Mouse (Mus musculus) MEL (cell line): ENCODE results near the gene Cmya5. TPM values are rescaled to one million over a fixed set of nuclear protein-coding genes. Genes with fewer than 3 reads are reported as not detected.

Experiments used
- DNase-seq: peaks from one replicate; pipeline ENCODE4 v3.0.0; 2011; ENCODE audit warnings: low read depth, low spot score
- H3K27ac ChIP-seq: 2 replicates; pipeline ENCODE4 v1.5.1; 2012; ENCODE audit warnings: low read depth, mild to moderate bottlenecking, control low read depth, low read length, moderate library complexity; ENCODE audit not compliant: control insufficient read depth
- H3K27me3 ChIP-seq, 2 experiments: fragments of 150-350 bp in 1 of 2; sonication (generic) in 1 of 2; 2 replicates each; pipeline ENCODE4 v1.6.1; 2012; ENCODE audit warnings: low read length in 2 of 2, mild to moderate bottlenecking in 2 of 2, improper control_type of control experiment in 1 of 2, moderate library complexity in 1 of 2; ENCODE audit not compliant: insufficient read depth in 2 of 2, control insufficient read depth in 1 of 2
- H3K36me3 ChIP-seq, 2 experiments: 2 replicates each; pipeline ENCODE4 v1.6.1; 2012 to 2014; ENCODE audit warnings: low read length in 2 of 2, improper control_type of control experiment in 1 of 2, inconsistent platforms in 1 of 2, mild to moderate bottlenecking in 1 of 2; ENCODE audit not compliant: insufficient read depth in 2 of 2, control insufficient read depth in 1 of 2
- H3K4me1 ChIP-seq, 2 experiments: fragments of 150-350 bp in 1 of 2; sonication (generic) in 1 of 2; 2 replicates each; pipeline ENCODE4 v1.6.1; 2012; ENCODE audit warnings: low read length in 2 of 2, improper control_type of control experiment in 1 of 2, mild to moderate bottlenecking in 1 of 2; ENCODE audit not compliant: insufficient read depth in 2 of 2, control insufficient read depth in 1 of 2
- H3K4me3 ChIP-seq, 2 experiments: fragments of 150-350 bp in 1 of 2; sonication (generic) in 1 of 2; 2 replicates each; pipeline ENCODE4 v1.5.1; 2012; ENCODE audit warnings: low read depth in 2 of 2, low read length in 2 of 2, mild to moderate bottlenecking in 2 of 2, moderate library complexity in 2 of 2, control low read depth in 1 of 2, improper control_type of control experiment in 1 of 2; ENCODE audit not compliant: control insufficient read depth in 1 of 2, insufficient read depth in 1 of 2
- H3K79me2 ChIP-seq: 2 replicates; pipeline ENCODE4 v1.6.1; 2012; ENCODE audit warnings: mild to moderate bottlenecking, low read length, moderate library complexity; ENCODE audit not compliant: control insufficient read depth, poor library complexity, insufficient read depth
- H3K9ac ChIP-seq: 2 replicates; pipeline ENCODE4 v1.6.1; 2012; ENCODE audit warnings: low read depth, mild to moderate bottlenecking, control low read depth, low read length, moderate library complexity; ENCODE audit not compliant: control insufficient read depth, poor library complexity, severe bottlenecking
- H3K9me3 ChIP-seq: fragments of 150-350 bp; sonication (generic); replicated peaks from 2 replicates; pipeline ENCODE4 v1.6.1; 2012; ENCODE audit warnings: mild to moderate bottlenecking, low read length, improper control_type of control experiment, moderate library complexity; ENCODE audit not compliant: insufficient read depth
- BHLHE40 ChIP-seq: IDR thresholded peaks from 2 replicates; pipeline ENCODE4 v1.6.1; 2012; ENCODE audit warnings: low read depth, mild to moderate bottlenecking, inconsistent platforms, low read length, improper control_type of control experiment, borderline replicate concordance
- CHD1 ChIP-seq: IDR thresholded peaks from 2 replicates; pipeline ENCODE4 v1.6.1; 2012; ENCODE audit warnings: low read depth, mild to moderate bottlenecking, inconsistent platforms, low read length, improper control_type of control experiment
- CHD2 ChIP-seq: IDR thresholded peaks from 2 replicates; pipeline ENCODE4 v1.6.1; 2011; ENCODE audit warnings: low read length, improper control_type of control experiment
- CTCF ChIP-seq, 3 experiments: IDR thresholded peaks in 2 of 3; conservative IDR thresholded peaks in 1 of 3; 2 replicates each; pipeline ENCODE4 v1.5.1; 2011 to 2012; ENCODE audit warnings: low read length in 3 of 3, low read depth in 2 of 3, mild to moderate bottlenecking in 2 of 3, improper control_type of control experiment in 1 of 3, inconsistent platforms in 1 of 3, mixed read lengths in 1 of 3, moderate library complexity in 1 of 3; ENCODE audit not compliant: control insufficient read depth in 1 of 3, insufficient read depth in 1 of 3, poor library complexity in 1 of 3, severe bottlenecking in 1 of 3
- ELF1 ChIP-seq: IDR thresholded peaks from 2 replicates; pipeline ENCODE4 v1.6.1; 2014; ENCODE audit warnings: low read depth, mild to moderate bottlenecking, inconsistent platforms, low read length, improper control_type of control experiment, moderate library complexity
- EP300 ChIP-seq, 2 experiments: IDR thresholded peaks; 2 replicates each; pipeline ENCODE4 v1.6.1; 2011; ENCODE audit warnings: improper control_type of control experiment in 2 of 2, low read length in 2 of 2, low read depth in 1 of 2, mild to moderate bottlenecking in 1 of 2
- ETS1 ChIP-seq: IDR thresholded peaks from 2 replicates; pipeline ENCODE4 v1.6.1; 2012; ENCODE audit warnings: low read depth, mild to moderate bottlenecking, inconsistent platforms, low read length, improper control_type of control experiment, moderate library complexity
- GABPA ChIP-seq: IDR thresholded peaks from 2 replicates; pipeline ENCODE4 v1.6.1; 2012; ENCODE audit warnings: low read depth, mild to moderate bottlenecking, inconsistent platforms, low read length, improper control_type of control experiment, moderate library complexity
- GATA1 ChIP-seq: IDR thresholded peaks from 2 replicates; pipeline ENCODE4 v1.6.1; 2011; ENCODE audit warnings: low read depth, low read length, improper control_type of control experiment
- HCFC1 ChIP-seq: IDR thresholded peaks from 2 replicates; pipeline ENCODE4 v1.6.1; 2012; ENCODE audit warnings: low read depth, mild to moderate bottlenecking, inconsistent platforms, low read length, improper control_type of control experiment, moderate library complexity
- KAT2A ChIP-seq: conservative IDR thresholded peaks from 2 replicates; pipeline ENCODE4 v1.6.1; 2012; ENCODE audit warnings: low read depth, low read length, improper control_type of control experiment, inconsistent platforms
- MAZ ChIP-seq: IDR thresholded peaks from 2 replicates; pipeline ENCODE4 v1.6.1; 2012; ENCODE audit warnings: low read depth, mild to moderate bottlenecking, inconsistent platforms, low read length, improper control_type of control experiment
- MEF2A ChIP-seq: IDR thresholded peaks from 2 replicates; pipeline ENCODE4 v1.6.1; 2014; ENCODE audit warnings: low read depth, mild to moderate bottlenecking, inconsistent platforms, low read length, improper control_type of control experiment; ENCODE audit not compliant: poor library complexity, insufficient replicate concordance, severe bottlenecking; ENCODE audit errors: extremely low read depth
- MYB ChIP-seq: IDR thresholded peaks from 2 replicates; pipeline ENCODE4 v1.6.1; 2011; ENCODE audit warnings: mild to moderate bottlenecking, low read depth, low read length, improper control_type of control experiment
- MYC ChIP-seq: IDR thresholded peaks from 2 replicates; pipeline ENCODE4 v1.6.1; 2011; ENCODE audit warnings: low read depth, mild to moderate bottlenecking, low read length, improper control_type of control experiment, moderate library complexity
- NRF1 ChIP-seq: IDR thresholded peaks from 2 replicates; pipeline ENCODE4 v1.6.1; 2014; ENCODE audit warnings: low read depth, mild to moderate bottlenecking, inconsistent platforms, low read length, improper control_type of control experiment, moderate library complexity; ENCODE audit not compliant: poor library complexity, insufficient read depth, severe bottlenecking
- POLR2A ChIP-seq, 2 experiments: IDR thresholded peaks; 2 replicates each; pipeline ENCODE4 v1.6.1; 2011 to 2012; ENCODE audit warnings: low read length in 2 of 2, mild to moderate bottlenecking in 2 of 2, control low read depth in 1 of 2, improper control_type of control experiment in 1 of 2, low read depth in 1 of 2, moderate library complexity in 1 of 2; ENCODE audit not compliant: control insufficient read depth in 1 of 2, insufficient read depth in 1 of 2, poor library complexity in 1 of 2
- POLR2AphosphoS5 ChIP-seq: IDR thresholded peaks from 2 replicates; pipeline ENCODE4 v1.6.1; 2012; ENCODE audit warnings: low read depth, borderline replicate concordance, mild to moderate bottlenecking, inconsistent platforms, low read length, moderate library complexity, mixed read lengths
- RAD21 ChIP-seq: IDR thresholded peaks from 2 replicates; pipeline ENCODE4 v1.6.1; 2011; ENCODE audit warnings: mild to moderate bottlenecking, low read depth, low read length, improper control_type of control experiment
- RCOR1 ChIP-seq: IDR thresholded peaks from 2 replicates; pipeline ENCODE4 v1.6.1; 2012; ENCODE audit warnings: low read depth, mild to moderate bottlenecking, inconsistent platforms, low read length, improper control_type of control experiment
- SIN3A ChIP-seq: IDR thresholded peaks from 2 replicates; pipeline ENCODE4 v1.6.1; 2012; ENCODE audit warnings: low read length, improper control_type of control experiment, inconsistent platforms
- TAL1 ChIP-seq: IDR thresholded peaks from 2 replicates; pipeline ENCODE4 v1.6.1; 2012; ENCODE audit warnings: mild to moderate bottlenecking, inconsistent platforms, low read length, moderate library complexity, mixed read lengths
- TBP ChIP-seq: IDR thresholded peaks from 2 replicates; pipeline ENCODE4 v1.8.0; 2011; ENCODE audit warnings: low read depth, low read length, improper control_type of control experiment
- TCF12 ChIP-seq: IDR thresholded peaks from 2 replicates; pipeline ENCODE4 v1.6.1; 2014; ENCODE audit warnings: low read depth, mild to moderate bottlenecking, inconsistent platforms, low read length, improper control_type of control experiment, moderate library complexity
- USF1 ChIP-seq: IDR thresholded peaks from 2 replicates; pipeline ENCODE4 v1.6.1; 2014; ENCODE audit warnings: low read depth, mild to moderate bottlenecking, inconsistent platforms, low read length, improper control_type of control experiment, moderate library complexity
- ZC3H11A ChIP-seq: IDR thresholded peaks from 2 replicates; pipeline ENCODE4 v1.6.1; 2012; ENCODE audit warnings: low read depth, mild to moderate bottlenecking, inconsistent platforms, low read length, improper control_type of control experiment
- ZMIZ1 ChIP-seq: IDR thresholded peaks from 2 replicates; pipeline ENCODE4 v1.6.1; 2012; ENCODE audit warnings: low read depth, mild to moderate bottlenecking, inconsistent platforms, low read length, improper control_type of control experiment, moderate library complexity
- ZNF384 ChIP-seq: IDR thresholded peaks from 2 replicates; pipeline ENCODE4 v1.6.1; 2012; ENCODE audit warnings: low read depth, mild to moderate bottlenecking, inconsistent platforms, low read length, improper control_type of control experiment
- polyA plus RNA-seq, 2 experiments: library from polyadenylated mRNA; stranded (reverse) in 1 of 2; unstranded in 1 of 2; fragments of >175 nt in 1 of 2; fragments of >200 nt in 1 of 2; gene quantifications; 2 replicates each; pipeline versions ENCODE4 v1.2.1 to v1.2.4; 2012; ENCODE audit warnings: low replicate concordance in 2 of 2, low read depth in 1 of 2; ENCODE audit not compliant: insufficient read length in 2 of 2, insufficient read depth in 1 of 2, missing spikeins in 1 of 2
- total RNA-seq: library from RNA; depleted of rRNA; stranded (reverse); fragments of 300-350 nt; gene quantifications from 2 replicates; pipeline ENCODE4 v1.2.3, GENCODE M21; 2012

Cmya5 gene
- total and polyA plus RNA-seq, 3 experiments = under 0.01 TPM; not detected in 2

DNA sequence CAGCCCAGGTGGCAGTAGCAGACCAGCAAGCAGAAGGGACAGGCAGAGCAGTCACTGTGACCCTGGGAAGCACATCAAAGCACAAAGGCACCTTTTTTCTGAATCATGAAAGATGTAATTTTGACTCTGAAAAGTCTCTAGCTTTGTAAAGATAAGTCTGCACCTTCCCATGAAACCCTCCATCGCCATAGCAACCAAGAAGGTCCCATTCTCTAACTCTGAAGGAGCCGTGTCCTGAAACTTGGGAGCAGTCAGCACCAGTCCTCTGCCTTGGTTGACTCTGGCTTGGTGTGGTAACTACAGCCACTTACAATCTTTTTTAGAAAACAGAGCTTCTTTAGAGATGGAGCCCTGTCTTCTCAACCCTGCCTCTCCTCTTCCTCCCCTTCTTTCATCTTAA lies 119.7 kb downstream of the Cmya5 start:
- H3K9ac ChIP-seq = no peak overlapping the region
- DNase-seq = no peak
- H3K9me3 ChIP-seq = no peaks in the 10 kb centered on the region
- H3K79me2 ChIP-seq = no peaks in the 10 kb centered on the region
- TF ChIP-seq RCOR1 = no peak
- TF ChIP-seq KAT2A = no peak
- no peak for TF ChIP-seq ETS1
- no peak for TF ChIP-seq MYB
- no peak for TF ChIP-seq HCFC1
- no peak for TF ChIP-seq MAZ
- TF ChIP-seq USF1 = no peak
- TF ChIP-seq EP300 (IDR thresholded peaks at IDR 0.05; ENCODE audit: low read depth in 1 of 2, low read length in 2 of 2) = no peak
- no peak for TF ChIP-seq TBP
- TF ChIP-seq GABPA = no peak
- TF ChIP-seq BHLHE40 = no peak
- TF ChIP-seq ELF1 = no peak
- TF ChIP-seq SIN3A = no peak
- no peak for TF ChIP-seq POLR2AphosphoS5
- no peak for TF ChIP-seq ZNF384
- no peak for TF ChIP-seq CTCF (IDR thresholded peaks at IDR 0.05 in 2 of 3, conservative IDR thresholded peaks at IDR 0.05 in 1 of 3; ENCODE audit: control insufficient read depth in 1 of 3, insufficient read depth in 1 of 3, low read depth in 2 of 3, low read length in 3 of 3, poor library complexity in 1 of 3, severe bottlenecking in 1 of 3)
- TF ChIP-seq ZC3H11A = no peak
- H3K36me3 ChIP-seq = no peaks in the 10 kb centered on the region
- H3K27ac ChIP-seq = no peak overlapping the region
- no peak overlapping the region for H3K4me3 ChIP-seq
- H3K4me1 ChIP-seq = no peaks in the 10 kb centered on the region
- no peaks in the 10 kb centered on the region for H3K27me3 ChIP-seq

DNA sequence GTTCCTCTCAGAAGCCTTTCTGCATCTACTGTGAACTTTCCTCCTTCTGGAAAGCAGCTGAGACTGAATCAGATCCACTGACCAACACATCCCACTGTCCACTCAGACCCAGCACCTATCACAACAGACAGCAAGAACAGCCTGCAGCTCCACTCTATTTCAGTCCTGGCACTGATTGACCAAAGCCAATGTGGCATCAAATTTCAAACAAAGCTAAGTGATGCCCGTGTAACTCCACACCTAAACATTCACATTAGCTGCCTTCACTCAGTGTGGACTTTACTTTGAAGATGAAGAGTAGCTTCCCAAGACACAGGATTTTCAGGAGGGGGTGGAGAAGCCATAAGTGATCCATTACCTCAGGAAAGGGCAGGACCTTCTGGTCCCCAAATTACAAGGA lies 122.4 kb downstream of the Cmya5 start:
- no peak overlapping the region for H3K4me3 ChIP-seq
- no peaks in the 10 kb centered on the region for H3K9me3 ChIP-seq
- no peaks in the 10 kb centered on the region for H3K36me3 ChIP-seq
- no peak overlapping the region for H3K9ac ChIP-seq
- no peak for DNase-seq
- no peaks in the 10 kb centered on the region for H3K4me1 ChIP-seq
- no peak for TF ChIP-seq POLR2AphosphoS5
- TF ChIP-seq RAD21 = no peak
- no peak for TF ChIP-seq TCF12
- TF ChIP-seq MYC = no peak
- no peak for TF ChIP-seq ZMIZ1
- TF ChIP-seq GATA1 = no peak
- no peak for TF ChIP-seq MEF2A
- no peak for TF ChIP-seq TBP
- no peak for TF ChIP-seq ETS1
- TF ChIP-seq TAL1 = no peak
- no peak for TF ChIP-seq CHD1
- TF ChIP-seq USF1 = no peak
- TF ChIP-seq POLR2A (IDR thresholded peaks at IDR 0.05; ENCODE audit: control insufficient read depth in 1 of 2, insufficient read depth in 1 of 2, low read depth in 1 of 2, low read length in 2 of 2, poor library complexity in 1 of 2) = no peak
- no peak for TF ChIP-seq SIN3A
- TF ChIP-seq CHD2 = no peak
- no peak for TF ChIP-seq NRF1
- H3K79me2 ChIP-seq = no peaks in the 10 kb centered on the region
- no peak overlapping the region for H3K27ac ChIP-seq
- H3K27me3 ChIP-seq = no peaks in the 10 kb centered on the region
